Mouse (Mus musculus): ENCODE results near the gene Ifrd1. TPM values are rescaled to one million over a fixed set of nuclear protein-coding genes. Genes with fewer than 3 reads are reported as not detected.

Ifrd1 gene
- total and polyA plus RNA-seq, 3 experiments: 86.6 to 190 (median 151) TPM

DNA sequence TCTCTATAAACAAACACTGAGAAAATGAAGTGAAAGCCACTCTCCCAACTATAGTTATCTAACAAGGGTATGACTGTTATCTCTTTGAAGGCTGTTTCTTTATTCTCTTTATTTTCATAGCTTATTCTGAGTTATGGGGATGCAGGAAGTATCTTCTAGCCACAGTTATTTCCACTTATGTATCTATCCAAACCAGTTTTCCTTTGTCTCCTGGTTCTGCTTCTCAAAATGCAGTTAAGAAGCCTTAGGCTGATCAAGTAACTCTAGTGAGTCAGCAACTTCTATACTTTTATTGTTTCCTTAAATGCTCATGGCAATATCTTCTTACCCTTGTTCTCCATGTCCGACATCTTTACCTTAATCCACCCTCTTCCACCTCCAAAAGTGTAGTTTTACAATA, 16.1 kb downstream of the Ifrd1 start:
- H3K36me3 ChIP-seq (replicated peaks): no peaks in the 10 kb centered on the region
- H3K4me3 ChIP-seq (ENCODE audit: low read depth, low read length): no peak overlapping the region
- ATAC-seq (ENCODE audit: extremely low read depth, insufficient number of reproducible peaks, low FRiP score, poor library complexity, severe bottlenecking): no peak
- no peak for DNase-seq (ENCODE audit: low spot score)
- TF ChIP-seq CTCF (IDR thresholded peaks at IDR 0.05; ENCODE audit: low read depth, low read length) (no peak), GATA1 (IDR thresholded peaks at IDR 0.05; ENCODE audit: borderline replicate concordance, low read length) (no peak), TAL1 (conservative IDR thresholded peaks at IDR 0.05; ENCODE audit: low read depth, low read length) (no peak), POLR2AphosphoS5 (IDR thresholded peaks at IDR 0.05; ENCODE audit: insufficient replicate concordance, low read depth, low read length) (no peak), GATA2 (IDR thresholded peaks at IDR 0.05; ENCODE audit: borderline replicate concordance, low read depth, low read length) (no peak)
- H3K9me3 ChIP-seq (replicated peaks): no peaks in the 10 kb centered on the region
- H3K4me1 ChIP-seq (ENCODE audit: insufficient read depth, low read depth, low read length): no peaks in the 10 kb centered on the region
- no peaks in the 10 kb centered on the region for H3K27me3 ChIP-seq (ENCODE audit: insufficient read depth, low read length)

DNA sequence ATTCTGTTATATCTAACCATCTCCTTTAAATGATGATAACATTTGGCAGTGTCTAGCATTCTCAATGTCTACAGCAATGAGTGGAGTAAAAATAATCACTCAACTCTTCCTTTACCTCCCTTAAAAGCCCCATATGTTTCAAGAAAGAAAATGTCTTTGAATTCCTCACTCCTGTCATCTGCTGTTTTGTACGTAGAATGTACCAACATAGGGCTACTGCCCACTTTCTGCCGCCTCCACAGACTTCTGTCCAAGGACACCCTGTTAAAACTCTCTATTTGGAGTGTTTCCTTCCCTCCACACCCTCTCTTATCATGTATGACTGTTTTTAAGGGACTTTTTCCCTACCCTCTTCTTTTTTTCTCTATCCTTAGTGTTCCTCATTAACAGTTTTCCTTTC, 16.7 kb downstream of the Ifrd1 start:
- no peak for TF ChIP-seq GATA1 (IDR thresholded peaks at IDR 0.05; ENCODE audit: borderline replicate concordance, low read length)
- TF ChIP-seq CTCF (IDR thresholded peaks at IDR 0.05; ENCODE audit: low read depth, low read length): no peak
- TF ChIP-seq POLR2AphosphoS5 (IDR thresholded peaks at IDR 0.05; ENCODE audit: insufficient replicate concordance, low read depth, low read length): no peak
- no peak for TF ChIP-seq GATA2 (IDR thresholded peaks at IDR 0.05; ENCODE audit: borderline replicate concordance, low read depth, low read length)
- TF ChIP-seq TAL1 (conservative IDR thresholded peaks at IDR 0.05; ENCODE audit: low read depth, low read length): no peak
- no peaks in the 10 kb centered on the region for H3K9me3 ChIP-seq (replicated peaks)
- no peaks in the 10 kb centered on the region for H3K36me3 ChIP-seq (replicated peaks)
- DNase-seq (ENCODE audit: low spot score): no peak
- H3K4me1 ChIP-seq (ENCODE audit: insufficient read depth, low read depth, low read length): peaks cover 4% of the 10 kb centered on the region
- no peak overlapping the region for H3K4me3 ChIP-seq (ENCODE audit: low read depth, low read length)
- ATAC-seq (ENCODE audit: extremely low read depth, insufficient number of reproducible peaks, low FRiP score, poor library complexity, severe bottlenecking): no peak
- H3K27me3 ChIP-seq (ENCODE audit: insufficient read depth, low read length): no peaks in the 10 kb centered on the region

GRCm38 (mm10) chr12:40224171-40224880, 24.0 kb downstream of the Ifrd1 start:
- Histone ChIP-seq H3K9me3 (replicated peaks) (no peaks in the 10 kb centered on the region), H3K36me3 (replicated peaks) (peaks cover 4% of the 10 kb centered on the region), H3K27me3 (ENCODE audit: insufficient read depth, low read length) (no peaks in the 10 kb centered on the region), H3K4me1 (ENCODE audit: insufficient read depth, low read depth, low read length) (peaks cover 45% of the 10 kb centered on the region), H3K4me3 (ENCODE audit: low read depth, low read length) (no peak overlapping the region)
- ATAC-seq (ENCODE audit: extremely low read depth, insufficient number of reproducible peaks, low FRiP score, poor library complexity, severe bottlenecking) (no peak), DNase-seq (ENCODE audit: low spot score) (no peak)
- TF ChIP-seq TAL1 (conservative IDR thresholded peaks at IDR 0.05; ENCODE audit: low read depth, low read length): no peak

DNA sequence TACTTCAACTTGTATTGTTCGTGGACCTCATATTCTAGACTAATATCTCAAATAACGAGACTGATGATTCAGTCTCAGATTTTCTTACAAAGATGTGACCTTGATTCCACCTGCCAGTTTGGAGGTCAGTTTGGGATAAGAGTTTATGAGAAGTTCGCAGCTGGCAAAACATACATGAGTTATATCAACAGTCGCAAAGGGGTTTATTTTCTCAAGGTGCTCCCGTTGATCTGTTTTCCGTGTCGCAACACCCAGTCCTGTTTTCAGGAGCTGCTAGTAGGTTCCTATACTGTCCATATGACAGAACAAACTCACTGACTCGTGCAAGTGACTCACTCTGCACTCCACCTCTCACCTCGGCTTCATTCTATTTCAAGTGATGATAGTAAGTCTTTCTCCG, 24.6 kb downstream of the Ifrd1 start:
- DNase-seq (ENCODE audit: low spot score) (no peak), ATAC-seq (ENCODE audit: extremely low read depth, insufficient number of reproducible peaks, low FRiP score, poor library complexity, severe bottlenecking) (no peak)
- TF ChIP-seq GATA2 (IDR thresholded peaks at IDR 0.05; ENCODE audit: borderline replicate concordance, low read depth, low read length): no peak
- no peak for TF ChIP-seq CTCF (IDR thresholded peaks at IDR 0.05; ENCODE audit: low read depth, low read length)
- TF ChIP-seq GATA1 (IDR thresholded peaks at IDR 0.05; ENCODE audit: borderline replicate concordance, low read length): no peak
- no peak for TF ChIP-seq POLR2AphosphoS5 (IDR thresholded peaks at IDR 0.05; ENCODE audit: insufficient replicate concordance, low read depth, low read length)
- TF ChIP-seq TAL1 (conservative IDR thresholded peaks at IDR 0.05; ENCODE audit: low read depth, low read length): no peak
- Histone ChIP-seq H3K4me3 (ENCODE audit: low read depth, low read length) (peak overlapping the region; percentile 86), H3K27me3 (ENCODE audit: insufficient read depth, low read length) (no peaks in the 10 kb centered on the region), H3K9me3 (replicated peaks) (no peaks in the 10 kb centered on the region), H3K4me1 (ENCODE audit: insufficient read depth, low read depth, low read length) (peaks cover 49% of the 10 kb centered on the region), H3K36me3 (replicated peaks) (peaks cover 6% of the 10 kb centered on the region)

DNA sequence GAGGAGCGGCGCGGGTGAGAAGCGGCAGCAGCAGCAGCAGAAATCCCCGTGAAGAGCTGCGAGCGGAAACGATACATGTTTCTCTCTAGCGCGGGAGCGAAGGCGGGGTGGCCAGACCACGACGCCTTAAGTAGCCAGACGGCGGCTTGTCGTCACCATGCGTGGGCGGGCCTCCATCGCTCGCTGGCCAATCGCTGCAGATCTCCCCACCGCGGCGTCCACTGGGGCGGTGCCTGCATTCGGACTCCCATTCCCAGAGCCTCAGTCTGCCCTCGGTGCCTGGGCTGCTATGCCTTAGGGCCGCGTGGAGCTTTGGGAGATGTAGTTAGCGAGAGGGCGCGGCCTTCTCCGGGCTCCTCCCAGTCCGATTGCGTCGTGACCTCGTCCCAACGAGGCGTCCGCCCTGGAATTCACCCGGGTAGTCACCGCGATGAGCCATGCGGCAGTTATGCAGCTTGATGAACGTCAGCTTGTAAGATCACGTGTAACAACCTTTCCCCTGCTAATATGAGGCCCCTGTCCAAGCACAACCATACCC, 25.2 kb downstream of the Ifrd1 start:
- H3K9me3 ChIP-seq (replicated peaks): no peaks in the 10 kb centered on the region
- ATAC-seq (ENCODE audit: extremely low read depth, insufficient number of reproducible peaks, low FRiP score, poor library complexity, severe bottlenecking) (peak; percentile 85), DNase-seq (ENCODE audit: low spot score) (peak; percentile 99)
- TF ChIP-seq GATA2 (IDR thresholded peaks at IDR 0.05; ENCODE audit: borderline replicate concordance, low read depth, low read length): no peak
- peak; percentile 95 for TF ChIP-seq POLR2AphosphoS5 (IDR thresholded peaks at IDR 0.05; ENCODE audit: insufficient replicate concordance, low read depth, low read length)
- H3K4me1 ChIP-seq (ENCODE audit: insufficient read depth, low read depth, low read length): peaks cover 51% of the 10 kb centered on the region
- peaks cover 6% of the 10 kb centered on the region for H3K36me3 ChIP-seq (replicated peaks)
- peak overlapping the region; percentile 86 for H3K4me3 ChIP-seq (ENCODE audit: low read depth, low read length)
- no peaks in the 10 kb centered on the region for H3K27me3 ChIP-seq (ENCODE audit: insufficient read depth, low read length)

- Histone ChIP-seq H3K9me3 (replicated peaks) (no peaks in the 10 kb centered on the region), H3K4me3 (ENCODE audit: low read depth, low read length) (peak overlapping the region; percentile 86), H3K4me1 (ENCODE audit: insufficient read depth, low read depth, low read length) (peaks cover 55% of the 10 kb centered on the region), H3K36me3 (replicated peaks) (peaks cover 13% of the 10 kb centered on the region), H3K27me3 (ENCODE audit: insufficient read depth, low read length) (no peaks in the 10 kb centered on the region)
- peak; percentile 94 for DNase-seq (ENCODE audit: low spot score)
- no peak for TF ChIP-seq CTCF (IDR thresholded peaks at IDR 0.05; ENCODE audit: low read depth, low read length)
- TF ChIP-seq POLR2AphosphoS5 (IDR thresholded peaks at IDR 0.05; ENCODE audit: insufficient replicate concordance, low read depth, low read length): no peak
- no peak for TF ChIP-seq GATA2 (IDR thresholded peaks at IDR 0.05; ENCODE audit: borderline replicate concordance, low read depth, low read length)
- no peak for TF ChIP-seq GATA1 (IDR thresholded peaks at IDR 0.05; ENCODE audit: borderline replicate concordance, low read length)
- TF ChIP-seq TAL1 (conservative IDR thresholded peaks at IDR 0.05; ENCODE audit: low read depth, low read length): no peak
- peak; percentile 59 for ATAC-seq (ENCODE audit: extremely low read depth, insufficient number of reproducible peaks, low FRiP score, poor library complexity, severe bottlenecking)
These were observed 25.8 kb downstream of the Ifrd1 start for GRCm38 (mm10) chr12:40222251-40223081.

Measured in G1E (cell line).